Mouse (Mus musculus) embryonic facial prominence, embryonic 11.5 days (tissue): ENCODE measurements around the gene Sertad2. TPM values are rescaled to one million over a fixed set of nuclear protein-coding genes. Genes with fewer than 3 reads are reported as not detected.

Experiments used
- ATAC-seq: fragments of 200-750 bp; cut with Nextera tagmentation; replicated peaks from 2 replicates; pipeline ENCODE4 v1.8.0; 2017; ENCODE audit warnings: low read depth; ENCODE audit not compliant: insufficient number of reproducible peaks, low FRiP score, low TSS enrichment
- DNase-seq: peaks from one replicate; pipeline ENCODE4 v3.0.0-alpha.2; 2015; ENCODE audit warnings: low spot score
- H3K27ac ChIP-seq: fragments of 300-500 bp; sonication (generic); replicated peaks from 2 replicates; pipeline ENCODE4 v1.5.1; 2014; ENCODE audit warnings: mild to moderate bottlenecking, low read depth, low read length, control low read depth
- H3K27me3 ChIP-seq: fragments of 300-500 bp; sonication (generic); 2 replicates; pipeline ENCODE4 v1.6.1; 2014; ENCODE audit warnings: mild to moderate bottlenecking, low read length, moderate library complexity, mixed read lengths; ENCODE audit not compliant: control insufficient read depth, insufficient read depth
- H3K36me3 ChIP-seq: fragments of 300-500 bp; sonication (generic); replicated peaks from 2 replicates; pipeline ENCODE4 v1.6.1; 2014; ENCODE audit warnings: low read depth, mild to moderate bottlenecking, low read length, moderate library complexity, mixed read lengths; ENCODE audit not compliant: control insufficient read depth, insufficient read depth
- H3K4me1 ChIP-seq: fragments of 300-500 bp; sonication (generic); 2 replicates; pipeline ENCODE4 v1.6.1; 2014; ENCODE audit warnings: low read length, mixed read lengths; ENCODE audit not compliant: control insufficient read depth, insufficient read depth
- H3K4me2 ChIP-seq: fragments of 300-500 bp; sonication (generic); 2 replicates; pipeline ENCODE4 v1.6.1; 2014; ENCODE audit warnings: low read depth, mild to moderate bottlenecking, control low read depth, low read length, moderate library complexity
- H3K4me3 ChIP-seq: fragments of 300-500 bp; sonication (generic); 2 replicates; pipeline ENCODE4 v1.5.1; 2014; ENCODE audit warnings: low read depth, low read length, control low read depth
- H3K9ac ChIP-seq: fragments of 300-500 bp; sonication (generic); replicated peaks from 2 replicates; pipeline ENCODE4 v1.6.1; 2014; ENCODE audit warnings: mild to moderate bottlenecking, control low read depth, low read length
- H3K9me3 ChIP-seq: fragments of 300-500 bp; sonication (generic); replicated peaks from 2 replicates; pipeline ENCODE4 v1.6.1; 2016; ENCODE audit warnings: mild to moderate bottlenecking, low read length, inconsistent platforms, mixed read lengths; ENCODE audit not compliant: control insufficient read depth
- WGBS: fragments of 180-500 bp; shearing (Covaris S2); extraction: QIAGEN DNeasy Blood & Tissue Kit; methylation state at CpG from one replicate; pipeline ENCODE4 v1.1.7; 2014; 5-methylcytosine and 5-hydroxymethylcytosine counted together
- polyA plus RNA-seq: library from polyadenylated mRNA; unstranded; fragments of >200 nt; fragmentation: Nextera tagmentation; extraction: Ambion mirVana; gene quantifications from 2 replicates; pipeline ENCODE4 v1.2.1, GENCODE M21; 2014

The Sertad2 gene
- polyA plus RNA-seq, 1 experiment from 2014 or later = 15.5 TPM

DNA sequence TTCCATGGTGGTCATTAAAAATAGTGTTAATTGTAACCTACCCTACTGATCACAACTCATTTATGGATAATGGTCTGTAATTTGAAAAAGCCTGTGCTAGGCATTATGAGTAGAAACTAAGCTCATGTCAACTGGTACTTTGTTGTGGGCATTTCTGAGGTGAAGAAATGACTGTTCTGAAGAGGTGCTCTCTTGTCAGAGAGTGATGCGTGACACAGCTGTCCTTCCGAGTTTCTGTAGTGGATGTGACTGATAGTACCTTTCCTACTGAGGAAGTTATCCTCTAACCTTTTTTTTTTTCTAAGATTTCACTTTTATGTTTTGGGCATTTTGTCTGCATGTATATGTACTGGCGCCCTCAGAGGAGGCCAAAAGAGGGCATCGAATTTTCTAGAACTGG lies 22.0 kb downstream of the Sertad2 start:
- WGBS = 86% methylated on average over 4 of the region's 4 CpGs
- no peaks in the 10 kb centered on the region for H3K9me3 ChIP-seq
- H3K36me3 ChIP-seq = no peaks in the 10 kb centered on the region
- no peak for DNase-seq
- no peak overlapping the region for H3K4me3 ChIP-seq
- no peak overlapping the region for H3K9ac ChIP-seq
- no peak overlapping the region for H3K4me2 ChIP-seq
- no peak for ATAC-seq
- H3K27ac ChIP-seq = no peak overlapping the region
- H3K27me3 ChIP-seq = no peaks in the 10 kb centered on the region
- no peaks in the 10 kb centered on the region for H3K4me1 ChIP-seq

DNA sequence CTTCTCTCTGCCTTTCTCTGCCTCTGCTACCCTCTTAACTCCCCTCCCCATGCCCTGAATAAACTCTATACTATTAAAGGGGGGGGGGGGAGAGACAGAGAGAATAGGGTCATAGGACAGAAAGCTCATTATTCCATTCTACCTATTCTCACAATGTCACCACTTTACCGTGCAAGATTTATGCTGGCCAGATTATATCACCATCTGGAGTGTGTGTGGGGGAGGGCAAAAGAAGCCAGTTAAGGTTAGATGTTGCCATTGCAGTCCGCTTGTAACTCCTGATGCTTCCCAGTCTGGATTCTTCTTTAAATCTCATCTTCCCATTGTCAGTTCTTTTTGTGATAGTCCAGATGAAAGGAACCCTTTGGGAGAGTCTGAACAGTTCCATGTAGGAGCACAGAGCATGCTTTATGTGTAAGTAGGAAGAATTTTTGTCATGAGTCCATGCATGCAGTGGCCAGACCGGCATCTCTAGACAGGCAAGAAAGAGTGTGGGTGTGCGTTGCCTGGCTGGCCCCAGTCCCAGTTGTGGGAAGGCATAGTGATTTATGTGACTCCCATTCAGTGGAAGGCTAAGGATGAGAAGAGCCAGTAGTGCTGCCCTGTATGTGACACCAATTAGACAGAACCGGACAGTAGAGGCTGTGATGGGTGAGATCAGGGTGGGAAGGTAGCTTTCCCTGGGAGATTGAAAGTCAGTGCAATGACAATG lies 28.8 kb downstream of the Sertad2 start:
- H3K36me3 ChIP-seq = no peaks in the 10 kb centered on the region
- no peak overlapping the region for H3K4me2 ChIP-seq
- H3K9me3 ChIP-seq = no peaks in the 10 kb centered on the region
- no peak overlapping the region for H3K9ac ChIP-seq
- no peak overlapping the region for H3K4me3 ChIP-seq
- H3K27me3 ChIP-seq = no peaks in the 10 kb centered on the region
- H3K4me1 ChIP-seq = no peaks in the 10 kb centered on the region
- no peak for DNase-seq
- no peak for ATAC-seq
- WGBS = 85% methylated on average over 5 of the region's 5 CpGs
- no peak overlapping the region for H3K27ac ChIP-seq

DNA sequence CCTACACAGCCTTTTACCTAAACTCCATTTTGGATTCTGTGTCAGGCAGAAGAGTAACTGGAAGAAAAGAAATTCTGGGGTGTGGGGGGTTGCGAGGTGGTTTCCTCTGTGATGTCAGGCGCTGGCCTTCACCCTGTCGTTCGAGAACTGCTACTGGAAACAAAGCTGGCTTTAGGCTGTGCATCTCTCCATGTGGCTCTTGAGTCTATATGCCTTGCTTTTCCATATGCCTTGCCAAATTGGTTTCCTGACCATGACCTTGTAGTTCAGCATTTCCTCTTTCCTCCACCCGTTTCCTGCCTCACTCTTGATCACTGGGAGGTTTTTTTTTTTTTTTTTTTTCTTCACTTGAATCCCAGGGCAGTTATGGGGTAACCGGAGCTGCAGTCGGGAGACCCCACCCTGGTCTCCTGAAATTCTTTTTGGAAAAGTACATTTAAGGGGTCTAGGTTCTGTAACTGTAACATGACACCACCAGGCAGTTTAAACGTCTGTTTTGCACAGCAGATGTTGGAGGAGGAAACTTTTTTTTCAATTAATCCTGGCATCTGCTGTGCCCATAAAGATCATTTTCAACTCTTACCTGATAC lies 33.1 kb downstream of the Sertad2 start:
- DNase-seq (peak; percentile 68), ATAC-seq (peak; percentile 66; the same call in 1 of the 2 replicates)
- 33% methylated on average over 8 of the region's 8 CpGs for WGBS
- Histone ChIP-seq H3K27me3 (no peaks in the 10 kb centered on the region), H3K4me3 (no peak overlapping the region), H3K27ac (peak overlapping the region; percentile 70), H3K9ac (no peak overlapping the region), H3K9me3 (no peaks in the 10 kb centered on the region), H3K4me1 (no peaks in the 10 kb centered on the region), H3K4me2 (no peak overlapping the region), H3K36me3 (no peaks in the 10 kb centered on the region)

DNA sequence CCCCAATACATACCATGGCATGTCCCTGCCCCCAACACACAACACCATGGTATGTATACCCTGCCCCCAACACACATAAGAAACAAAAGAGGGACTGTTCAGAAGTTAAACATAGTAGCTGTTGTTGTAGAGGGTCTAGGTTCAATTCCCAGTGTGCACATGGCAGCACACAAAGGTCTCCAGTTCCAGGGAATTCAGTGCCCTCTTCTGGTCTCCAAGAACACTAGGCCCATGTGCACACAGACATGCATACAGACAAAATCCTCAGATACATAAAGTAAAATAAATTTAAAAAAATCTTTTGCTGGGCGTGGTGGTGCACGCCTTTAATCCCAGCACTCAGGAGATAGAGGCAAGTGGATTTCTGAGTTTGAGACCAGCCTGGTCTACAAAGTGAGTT lies 39.7 kb downstream of the Sertad2 start:
- Histone ChIP-seq H3K9me3 (no peaks in the 10 kb centered on the region), H3K36me3 (no peaks in the 10 kb centered on the region), H3K9ac (no peak overlapping the region), H3K27ac (no peak overlapping the region), H3K4me2 (no peak overlapping the region), H3K4me1 (no peaks in the 10 kb centered on the region), H3K27me3 (no peaks in the 10 kb centered on the region), H3K4me3 (no peak overlapping the region)
- DNase-seq (no peak), ATAC-seq (no peak)
- WGBS = 84% methylated on average over 2 of the region's 2 CpGs

DNA sequence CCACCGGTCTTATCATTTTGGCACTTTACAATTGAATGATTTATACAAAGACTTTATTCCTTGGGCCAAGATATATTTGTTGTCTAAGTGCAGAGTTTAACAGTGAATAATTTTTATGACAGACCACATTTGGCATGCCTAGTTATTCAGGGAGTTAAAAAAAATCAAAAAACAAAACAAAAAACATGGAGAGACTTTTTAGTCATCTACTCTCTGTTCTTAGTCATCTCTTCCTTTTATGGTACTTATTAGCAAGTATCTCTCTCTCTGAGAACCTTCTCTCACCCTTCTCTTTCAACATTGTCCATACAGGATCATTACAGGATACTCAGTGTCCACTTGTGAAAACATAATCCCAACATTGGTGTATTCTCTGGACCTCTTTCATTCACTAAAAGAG lies 42.2 kb downstream of the Sertad2 start:
- Histone ChIP-seq H3K36me3 (no peaks in the 10 kb centered on the region), H3K9me3 (no peaks in the 10 kb centered on the region), H3K9ac (no peak overlapping the region), H3K4me1 (no peaks in the 10 kb centered on the region), H3K4me3 (no peak overlapping the region), H3K4me2 (no peak overlapping the region), H3K27ac (no peak overlapping the region), H3K27me3 (no peaks in the 10 kb centered on the region)
- WGBS = 75% methylated on average over 1 of the region's 1 CpGs
- ATAC-seq (no peak), DNase-seq (no peak)

DNA sequence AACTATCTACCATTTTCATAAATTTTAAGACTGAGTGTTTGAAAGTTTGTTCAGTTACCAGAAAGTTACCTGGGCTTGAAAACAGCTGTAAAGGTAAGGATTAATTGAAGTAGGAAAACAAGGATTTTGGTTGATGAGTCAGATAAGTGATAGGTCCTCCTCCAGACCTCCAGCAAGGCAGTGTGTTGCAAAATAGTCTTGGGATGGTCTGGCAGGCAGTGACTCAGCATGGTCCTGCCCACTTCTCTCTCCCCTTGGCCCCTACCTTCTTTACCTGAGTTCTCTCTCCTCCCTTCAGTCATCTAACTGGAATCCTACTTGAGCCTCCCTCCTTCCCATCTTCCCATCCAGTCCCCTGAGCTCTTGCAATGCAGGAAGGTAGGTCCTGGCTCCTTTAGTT lies 43.1 kb downstream of the Sertad2 start:
- Histone ChIP-seq H3K4me3 (no peak overlapping the region), H3K36me3 (no peaks in the 10 kb centered on the region), H3K4me1 (no peaks in the 10 kb centered on the region), H3K9me3 (no peaks in the 10 kb centered on the region), H3K4me2 (no peak overlapping the region), H3K27ac (no peak overlapping the region), H3K9ac (no peak overlapping the region), H3K27me3 (no peaks in the 10 kb centered on the region)
- ATAC-seq (no peak), DNase-seq (no peak)

DNA sequence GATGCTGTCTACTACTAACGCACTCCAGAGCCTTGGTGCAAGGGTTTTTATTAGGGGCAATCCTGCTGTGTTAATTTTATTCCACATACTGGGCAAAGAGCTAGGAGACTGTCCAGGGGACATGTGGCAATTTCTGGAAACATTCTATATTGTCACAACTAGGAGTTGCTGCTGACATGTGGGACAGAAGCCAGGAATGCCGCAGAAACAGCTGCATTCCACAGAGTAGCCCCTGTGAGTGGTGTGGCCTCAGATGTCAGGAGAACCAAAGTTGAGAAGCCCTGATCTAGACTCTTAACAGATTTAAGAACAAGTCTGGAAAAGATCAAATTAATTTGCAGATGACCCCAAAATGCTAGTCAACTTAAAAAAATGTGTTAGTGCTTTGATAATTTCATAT lies 46.3 kb downstream of the Sertad2 start:
- Histone ChIP-seq H3K9ac (no peak overlapping the region), H3K27me3 (no peaks in the 10 kb centered on the region), H3K27ac (no peak overlapping the region), H3K9me3 (no peaks in the 10 kb centered on the region), H3K4me3 (no peak overlapping the region), H3K36me3 (no peaks in the 10 kb centered on the region), H3K4me1 (no peaks in the 10 kb centered on the region), H3K4me2 (no peak overlapping the region)
- ATAC-seq (no peak), DNase-seq (no peak)
- 56% methylated on average over 2 of the region's 2 CpGs for WGBS

DNA sequence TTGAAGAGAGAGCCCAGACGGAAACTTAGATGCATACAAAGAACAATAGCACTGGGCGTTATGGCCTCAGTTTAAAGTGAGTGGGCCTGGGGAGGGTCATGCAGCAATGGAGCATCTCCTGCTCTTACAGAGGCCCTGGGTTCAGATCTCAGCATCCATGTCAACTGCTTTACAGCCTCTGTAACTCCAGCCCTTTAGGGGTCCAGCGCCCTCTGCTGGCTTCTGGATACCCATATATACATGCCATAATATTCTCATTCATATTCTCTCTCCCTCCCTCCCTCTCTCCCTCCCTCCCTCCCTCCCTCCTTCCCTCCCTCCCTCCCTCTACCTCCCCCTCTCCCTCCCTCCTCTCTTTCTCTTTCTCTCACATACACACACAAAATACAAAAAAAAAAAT lies 49.0 kb downstream of the Sertad2 start:
- Histone ChIP-seq H3K4me1 (no peaks in the 10 kb centered on the region), H3K4me3 (no peak overlapping the region), H3K36me3 (no peaks in the 10 kb centered on the region), H3K27me3 (no peaks in the 10 kb centered on the region), H3K4me2 (no peak overlapping the region), H3K9ac (no peak overlapping the region), H3K9me3 (no peaks in the 10 kb centered on the region), H3K27ac (no peak overlapping the region)
- DNase-seq = no peak
- WGBS = 74% methylated on average over 3 of the region's 3 CpGs
- no peak for ATAC-seq
